Mouse (Mus musculus) forebrain, embryonic 16.5 days (tissue): ENCODE results near the gene Ngb. TPM values are rescaled to one million over a fixed set of nuclear protein-coding genes. Genes with fewer than 3 reads are reported as not detected.

Experiments
- polyA plus RNA-seq: library from polyadenylated mRNA; unstranded; fragments of >200 nt; fragmentation: Nextera tagmentation; extraction: Ambion mirVana; gene quantifications from 2 replicates; pipeline ENCODE4 v1.2.1, GENCODE M21; 2015

Ngb gene
- polyA plus RNA-seq, 1 experiment from 2014 or later = 3.7 TPM

Other genes starting within 250 kb of the Ngb start
- 67.0 and 74.0 TPM in 2 replicates for gene Irf2bpl, start 217.7 kb downstream of the Ngb start, polyA plus RNA-seq
- 61.5 and 62.7 TPM in 2 replicates for gene Cipc, start 155.5 kb downstream of the Ngb start, polyA plus RNA-seq
- 5.2 and 9.4 TPM in 2 replicates for gene Zdhhc22, start 112.1 kb downstream of the Ngb start, polyA plus RNA-seq
- 6.4 and 11.2 TPM in 2 replicates for gene Tmem63c, start 81.2 kb downstream of the Ngb start, polyA plus RNA-seq
- 26.8 and 30.0 TPM in 2 replicates for gene Gstz1, start 44.6 kb upstream of the Ngb start, polyA plus RNA-seq
- 12.7 and 13.4 TPM in 2 replicates for gene Pomt2, start 45.4 kb upstream of the Ngb start, polyA plus RNA-seq
- gene Samd15, start 97.2 kb upstream of the Ngb start, polyA plus RNA-seq = 1.1 and 1.3 TPM in 2 replicates
- gene Tmed8, start 97.9 kb upstream of the Ngb start, polyA plus RNA-seq = 4.7 and 5.1 TPM in 2 replicates
- 1.6 TPM in 2 replicates for gene Noxred1, start 136.2 kb upstream of the Ngb start, polyA plus RNA-seq
- gene Vipas39, start 163.7 kb upstream of the Ngb start, polyA plus RNA-seq = 79.1 and 80.9 TPM in 2 replicates
- 222 TPM in 2 replicates for gene Ahsa1, start 163.9 kb upstream of the Ngb start, polyA plus RNA-seq
- 0.62 and 1.1 TPM in 2 replicates for gene Ism2, start 197.2 kb upstream of the Ngb start, polyA plus RNA-seq